Mouse (Mus musculus) Patski (cell line): ENCODE results near the gene Filip1. TPM values are rescaled to one million over a fixed set of nuclear protein-coding genes. Genes with fewer than 3 reads are reported as not detected.

Experiments
- ATAC-seq: fragments of 100-300 bp; one replicate; pipeline ENCODE4 v1.8.0; 2021
- CTCF ChIA-PET: fragments of 350-600 bp; sonication (Branson Sonifier 250); formaldehyde crosslinking; loops from one replicate; lab custom pipeline; 2022; ENCODE audit warnings: inconsistent platforms; lab: Charles Lee
- POLR2A ChIA-PET: fragments of 350-600 bp; sonication (Branson Sonifier 250); formaldehyde crosslinking; loops from one replicate; lab custom pipeline; 2022; ENCODE audit warnings: antibody characterized with exemption, inconsistent platforms; lab: Charles Lee
- DNase-seq: peaks from one replicate; pipeline ENCODE4 v3.0.0-alpha.2; 2011; ENCODE audit warnings: low read depth, low spot score
- H3K27me3 ChIP-seq: fragments of 371-371 bp; one replicate; pipeline ENCODE4 v1.5.1; 2021
- CTCF ChIP-seq: fragments of 100-300 bp; IDR thresholded peaks from one replicate; pipeline ENCODE4 v1.5.1; 2021
- in situ Hi-C: fragments of 300-500 bp; cut with MboI; formaldehyde crosslinking; loops from 3 replicates; pipeline ENCODE4 v1.11.1; 2018; ENCODE audit warnings: low pct_unique_long_range_greater_than_20kb, mixed read lengths
- polyA plus RNA-seq: library from polyadenylated mRNA; unstranded; gene quantifications from one replicate; pipeline ENCODE4 v1.2.3, GENCODE M21; 2021

Gene Filip1
- polyA plus RNA-seq, 1 experiment from 2014 or later: not detected

DNA sequence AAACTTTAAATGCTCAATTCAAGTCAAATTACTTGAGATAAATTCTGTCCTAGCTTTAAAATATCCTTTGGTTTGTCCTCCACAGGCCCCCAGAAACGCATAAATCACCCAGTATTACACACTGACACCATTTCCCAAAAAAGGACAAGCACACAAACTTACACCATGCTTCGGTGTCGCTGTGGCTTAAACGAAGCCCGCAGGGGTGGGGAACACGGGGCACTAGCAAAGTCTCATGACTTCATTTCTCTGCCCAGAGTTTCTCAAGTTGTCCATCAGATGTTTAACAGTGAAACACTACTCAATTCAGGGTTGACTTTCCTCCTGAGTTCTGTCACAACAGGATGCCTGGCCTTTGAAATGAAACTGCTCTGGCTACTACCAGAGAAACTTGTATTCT is 41.0 kb downstream of the Filip1 start:
- ATAC-seq (no peak), DNase-seq (no peak)
- no peaks in the 10 kb centered on the region for H3K27me3 ChIP-seq
- ChIA-PET CTCF (no interaction called here), POLR2A (no interaction called here)
- in situ Hi-C loops: no loop called here
- no peak for TF ChIP-seq CTCF

GRCm38 (mm10) chr9:79970659-79971118 is 42.0 kb downstream of the Filip1 start:
- in situ Hi-C loops: no loop called here

GRCm38 (mm10) chr9:79969544-79969943 is 43.1 kb downstream of the Filip1 start:
- TF ChIP-seq CTCF: no peak
- ChIA-PET POLR2A (no interaction called here), CTCF (no interaction called here)
- no peaks in the 10 kb centered on the region for H3K27me3 ChIP-seq
- DNase-seq (no peak), ATAC-seq (no peak)
- in situ Hi-C loops: no loop called here

More at GRCm38 (mm10) chr9:79970659-79971118, 42.0 kb downstream of the Filip1 start:
- ChIA-PET POLR2A (no interaction called here), CTCF (no interaction called here)
- ATAC-seq (no peak), DNase-seq (no peak)
- H3K27me3 ChIP-seq: no peaks in the 10 kb centered on the region
- no peak for TF ChIP-seq CTCF

GRCm38 (mm10) chr9:79966711-79967487 is 45.8 kb downstream of the Filip1 start:
- in situ Hi-C loops: no loop called here
- ChIA-PET CTCF (no interaction called here), POLR2A (no interaction called here)
- no peaks in the 10 kb centered on the region for H3K27me3 ChIP-seq
- ATAC-seq (no peak), DNase-seq (no peak)
- TF ChIP-seq CTCF: no peak

DNA sequence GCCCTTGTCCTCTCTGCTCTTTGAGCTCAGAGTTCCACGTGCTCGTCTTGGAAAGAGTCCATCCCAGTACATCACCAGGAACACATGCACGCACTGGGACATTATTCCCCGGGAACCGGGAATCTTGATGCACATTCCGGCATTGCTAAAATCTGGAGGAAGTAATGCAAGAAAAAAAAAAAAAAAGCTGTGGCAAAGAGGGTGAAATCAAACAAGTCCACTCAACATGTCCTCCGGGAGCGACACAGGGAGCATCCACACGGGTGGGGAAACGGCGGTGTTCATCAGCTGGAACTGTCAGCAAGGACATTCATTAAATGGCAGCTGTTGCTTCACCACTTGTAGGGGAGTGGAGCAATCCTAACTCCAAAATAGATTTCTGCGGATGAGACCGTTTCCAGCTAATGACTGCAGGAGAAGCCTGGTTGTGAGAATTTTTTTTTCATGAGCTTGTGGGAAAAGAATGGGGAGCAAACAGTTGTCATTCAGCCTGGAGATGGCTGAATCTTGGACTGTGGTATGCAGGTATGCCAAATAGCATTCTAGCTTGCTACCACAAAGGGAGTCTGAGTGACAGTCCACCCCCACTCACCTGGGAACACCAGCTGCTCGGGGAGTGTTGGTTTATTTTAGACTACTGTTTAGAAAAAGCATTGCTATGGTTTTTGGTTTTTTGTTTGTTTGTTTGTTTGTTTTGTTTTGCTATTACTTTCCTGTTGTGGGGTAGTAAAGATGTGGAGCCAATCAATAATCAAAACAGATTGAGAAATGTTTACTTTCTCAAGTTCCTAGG is 46.9 kb downstream of the Filip1 start:
- DNase-seq (no peak), ATAC-seq (no peak)
- ChIA-PET POLR2A (no interaction called here), CTCF (interaction anchor here (1.1 to 1.8 kb wide), 4 partner anchors 8 to 30 kb away, joined by 3 to 5 read pairs (median 4); no protein-coding TSS in a partner anchor)
- H3K27me3 ChIP-seq: no peaks in the 10 kb centered on the region
- in situ Hi-C loops: no loop called here
- TF ChIP-seq CTCF: no peak

DNA sequence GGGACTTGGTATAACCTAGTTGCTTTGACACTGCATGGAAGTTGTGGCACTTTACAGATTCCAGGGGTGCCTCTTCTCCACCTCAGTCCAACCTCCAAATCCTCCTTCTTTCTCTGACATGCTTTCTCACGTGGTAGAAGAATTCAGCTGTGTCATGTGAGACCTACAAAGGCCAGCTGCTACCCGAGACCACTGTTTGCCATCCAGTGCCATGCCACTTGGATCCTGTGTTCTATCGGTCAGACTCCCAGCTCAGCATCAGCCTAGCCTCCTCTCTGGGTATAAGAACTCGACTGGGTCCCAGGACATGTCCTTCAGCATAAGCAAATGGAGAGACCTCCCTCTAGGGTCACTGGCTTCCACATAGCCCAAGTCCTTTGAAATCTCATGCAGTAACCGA is 47.6 kb downstream of the Filip1 start:
- CTCF ChIA-PET: interaction anchor here (1.1 to 1.8 kb wide), 4 partner anchors 9 to 30 kb away, joined by 3 to 5 read pairs (median 4); no protein-coding TSS in a partner anchor
- no peak for ATAC-seq

GRCm38 (mm10) chr9:79961630-79962285 is 50.9 kb downstream of the Filip1 start:
- ATAC-seq: no peak
- H3K27me3 ChIP-seq: no peaks in the 10 kb centered on the region
- no peak for DNase-seq
- in situ Hi-C loops: no loop called here
- TF ChIP-seq CTCF: no peak
- POLR2A ChIA-PET: no interaction called here
- CTCF ChIA-PET: no interaction called here

More for the DNA sequence above, 47.6 kb downstream of the Filip1 start:
- POLR2A ChIA-PET: no interaction called here
- no peak for DNase-seq
- H3K27me3 ChIP-seq: no peaks in the 10 kb centered on the region
- in situ Hi-C loops: no loop called here
- TF ChIP-seq CTCF: no peak

DNA sequence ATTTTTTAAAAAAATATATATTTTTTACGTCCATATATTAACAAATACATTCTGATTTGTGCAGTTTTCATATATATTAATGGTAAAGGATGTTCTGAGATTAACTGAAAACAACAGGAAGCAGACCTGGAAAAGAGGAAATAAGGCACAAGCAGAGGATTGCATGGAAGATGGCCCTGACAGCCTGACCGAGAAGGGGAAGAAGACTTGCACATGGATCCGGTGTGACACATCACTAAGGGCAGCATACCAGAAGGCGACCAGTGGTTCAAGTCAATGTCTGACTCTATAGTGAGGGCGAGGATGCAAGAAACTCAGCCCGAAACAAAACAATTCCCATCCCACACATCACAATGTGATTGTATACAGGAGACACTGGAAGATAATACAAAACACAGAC is 52.2 kb downstream of the Filip1 start:
- in situ Hi-C loops: no loop called here
- DNase-seq (no peak), ATAC-seq (no peak)
- H3K27me3 ChIP-seq: no peaks in the 10 kb centered on the region
- TF ChIP-seq CTCF: no peak
- POLR2A ChIA-PET: no interaction called here
- CTCF ChIA-PET: no interaction called here

GRCm38 (mm10) chr9:79958395-79958794 is 54.3 kb downstream of the Filip1 start:
- no peak for DNase-seq

GRCm38 (mm10) chr9:79954944-79955343 is 57.7 kb downstream of the Filip1 start:
- TF ChIP-seq CTCF: no peak
- in situ Hi-C loops: no loop called here
- ATAC-seq (no peak), DNase-seq (no peak)
- ChIA-PET CTCF (no interaction called here), POLR2A (no interaction called here)
- H3K27me3 ChIP-seq: no peaks in the 10 kb centered on the region

More at GRCm38 (mm10) chr9:79958395-79958794, 54.3 kb downstream of the Filip1 start:
- no peak for ATAC-seq
- CTCF ChIA-PET: no interaction called here
- H3K27me3 ChIP-seq: no peaks in the 10 kb centered on the region
- in situ Hi-C loops: no loop called here
- POLR2A ChIA-PET: no interaction called here
- TF ChIP-seq CTCF: no peak
